Mouse (Mus musculus): ENCODE data around the gene Limk1. TPM values are rescaled to one million over a fixed set of nuclear protein-coding genes. Genes with fewer than 3 reads are reported as not detected.
A peak's percentile ranks its signal among the peaks of the same experiment; 100 is the strongest.

Limk1 gene
- polyA plus RNA-seq, 1 experiment from 2014 or later: 0.99 TPM

DNA sequence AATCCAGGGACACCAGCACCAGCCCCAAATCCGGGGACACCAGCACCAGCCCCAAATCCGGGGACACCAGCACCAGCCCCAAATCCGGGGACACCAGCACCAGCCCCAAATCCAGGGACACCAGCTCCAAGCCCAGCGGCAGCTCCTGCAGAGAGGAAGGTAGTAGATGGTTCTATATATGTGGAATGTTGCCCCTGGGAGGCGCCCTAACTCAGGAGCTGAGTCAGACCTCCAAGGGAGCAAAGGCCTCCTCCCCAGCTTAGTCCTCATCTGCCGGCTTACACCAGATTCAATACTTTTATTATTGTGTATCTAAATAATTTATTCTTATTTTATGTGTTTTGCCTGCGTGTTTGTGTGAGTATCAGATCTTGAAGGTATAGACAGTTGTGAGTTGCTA, 22.7 kb upstream of the Limk1 start:
- no peaks in the 10 kb centered on the region for H3K4me1 ChIP-seq (ENCODE audit: control insufficient read depth, low read depth, low read length)
- H3K4me2 ChIP-seq (ENCODE audit: low read depth, low read length): no peak overlapping the region
- no peaks in the 10 kb centered on the region for H3K9me3 ChIP-seq (replicated peaks; ENCODE audit: control insufficient read depth, low read length)
- ATAC-seq (ENCODE audit: low read depth): no peak
- 47% methylated on average over 7 of the region's 7 CpGs for WGBS (ENCODE audit: insufficient replicate concordance)
- no peaks in the 10 kb centered on the region for H3K36me3 ChIP-seq (ENCODE audit: control insufficient read depth, insufficient read depth)
- H3K27me3 ChIP-seq (ENCODE audit: control insufficient read depth, insufficient read depth, low read depth, low read length): no peaks in the 10 kb centered on the region
- no peak overlapping the region for H3K9ac ChIP-seq (ENCODE audit: low read depth, low read length)
- H3K27ac ChIP-seq (ENCODE audit: low read length): no peak overlapping the region
- H3K4me3 ChIP-seq (ENCODE audit: low read depth, low read length): no peak overlapping the region

DNA sequence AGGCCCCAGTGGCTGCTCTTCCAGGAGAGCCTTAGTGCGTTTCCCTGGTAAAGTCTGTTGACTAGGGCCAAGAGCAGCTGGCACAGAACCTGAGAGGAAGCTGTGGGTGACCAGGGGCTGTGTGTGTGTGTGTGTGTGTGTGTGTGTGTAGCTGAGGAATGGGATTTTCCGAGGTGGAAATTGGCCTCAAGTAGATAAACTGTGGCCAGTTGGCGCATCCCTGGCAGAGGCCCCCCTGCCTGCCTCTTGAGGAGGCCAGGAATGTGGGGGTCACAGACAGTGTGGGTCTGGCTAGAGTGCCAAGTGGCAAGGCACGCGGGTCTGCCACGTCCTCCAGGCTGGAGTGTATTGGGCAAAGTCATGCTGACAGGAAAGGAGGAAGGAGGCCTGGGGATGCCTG, 20.9 kb upstream of the Limk1 start:
- ATAC-seq (ENCODE audit: low read depth): no peak
- H3K36me3 ChIP-seq (ENCODE audit: control insufficient read depth, insufficient read depth): no peaks in the 10 kb centered on the region
- H3K4me1 ChIP-seq (ENCODE audit: control insufficient read depth, low read depth, low read length): no peaks in the 10 kb centered on the region
- H3K4me3 ChIP-seq (ENCODE audit: low read depth, low read length): no peak overlapping the region
- no peak overlapping the region for H3K27ac ChIP-seq (ENCODE audit: low read length)
- H3K4me2 ChIP-seq (ENCODE audit: low read depth, low read length): no peak overlapping the region
- WGBS (ENCODE audit: insufficient replicate concordance): 37% methylated on average over 6 of the region's 6 CpGs
- H3K9me3 ChIP-seq (replicated peaks; ENCODE audit: control insufficient read depth, low read length): no peaks in the 10 kb centered on the region
- H3K9ac ChIP-seq (ENCODE audit: low read depth, low read length): no peak overlapping the region
- no peaks in the 10 kb centered on the region for H3K27me3 ChIP-seq (ENCODE audit: control insufficient read depth, insufficient read depth, low read depth, low read length)

DNA sequence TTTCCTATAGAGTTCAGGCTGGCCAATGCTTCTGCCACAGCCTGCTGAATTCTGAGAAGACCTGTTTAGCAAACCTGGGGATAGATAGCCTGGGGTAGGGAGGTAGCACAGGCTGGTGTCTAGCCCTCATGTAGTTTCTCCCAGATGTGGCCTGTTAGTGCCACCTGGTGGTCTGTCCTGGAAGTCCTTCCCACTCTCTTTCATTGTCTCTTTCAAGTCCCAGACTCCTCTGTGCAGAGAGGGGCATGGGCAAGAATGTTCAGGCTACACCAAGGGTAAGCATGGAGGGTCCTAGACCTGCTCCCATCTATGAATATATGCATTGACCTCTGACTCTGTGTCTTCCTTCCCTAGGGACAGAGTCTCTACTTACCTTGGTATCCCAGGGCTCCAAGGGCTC, 15.8 kb upstream of the Limk1 start:
- Histone ChIP-seq H3K9me3 (replicated peaks; ENCODE audit: control insufficient read depth, low read length) (no peaks in the 10 kb centered on the region), H3K9ac (ENCODE audit: low read depth, low read length) (no peak overlapping the region), H3K4me3 (ENCODE audit: low read depth, low read length) (no peak overlapping the region), H3K4me1 (ENCODE audit: control insufficient read depth, low read depth, low read length) (no peaks in the 10 kb centered on the region), H3K36me3 (ENCODE audit: control insufficient read depth, insufficient read depth) (no peaks in the 10 kb centered on the region), H3K4me2 (ENCODE audit: low read depth, low read length) (no peak overlapping the region), H3K27ac (ENCODE audit: low read length) (no peak overlapping the region), H3K27me3 (ENCODE audit: control insufficient read depth, insufficient read depth, low read depth, low read length) (no peaks in the 10 kb centered on the region)
- peak; percentile 37; the same call in 1 of the 2 replicates for ATAC-seq (ENCODE audit: low read depth)

DNA sequence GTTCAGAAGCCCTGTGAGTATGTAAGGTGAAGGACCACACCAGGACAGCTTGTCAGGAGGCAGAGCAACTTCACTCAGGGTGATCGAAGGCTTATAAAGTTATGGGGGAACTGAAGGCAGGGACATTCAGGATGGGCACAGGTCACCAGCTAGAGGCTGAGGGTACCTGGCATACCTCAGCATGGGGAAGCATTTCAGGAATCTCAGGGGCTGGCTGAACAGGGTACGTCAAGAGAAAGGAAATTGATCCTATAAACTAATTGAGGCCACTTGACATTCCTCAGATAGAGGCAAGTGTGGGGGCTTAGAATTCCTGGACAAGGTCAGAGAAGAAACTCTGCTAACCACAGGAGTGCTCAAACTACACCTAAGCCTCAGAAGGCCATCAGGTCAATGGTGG, 7.1 kb upstream of the Limk1 start:
- Histone ChIP-seq H3K4me1 (ENCODE audit: control insufficient read depth, low read depth, low read length) (no peaks in the 10 kb centered on the region), H3K27me3 (ENCODE audit: control insufficient read depth, insufficient read depth, low read depth, low read length) (no peaks in the 10 kb centered on the region), H3K9me3 (replicated peaks; ENCODE audit: control insufficient read depth, low read length) (no peaks in the 10 kb centered on the region), H3K27ac (ENCODE audit: low read length) (no peak overlapping the region), H3K36me3 (ENCODE audit: control insufficient read depth, insufficient read depth) (no peaks in the 10 kb centered on the region), H3K4me2 (ENCODE audit: low read depth, low read length) (no peak overlapping the region), H3K9ac (ENCODE audit: low read depth, low read length) (no peak overlapping the region), H3K4me3 (ENCODE audit: low read depth, low read length) (no peak overlapping the region)
- ATAC-seq (ENCODE audit: low read depth): no peak
- 54% methylated on average over 2 of the region's 2 CpGs for WGBS (ENCODE audit: insufficient replicate concordance)

DNA sequence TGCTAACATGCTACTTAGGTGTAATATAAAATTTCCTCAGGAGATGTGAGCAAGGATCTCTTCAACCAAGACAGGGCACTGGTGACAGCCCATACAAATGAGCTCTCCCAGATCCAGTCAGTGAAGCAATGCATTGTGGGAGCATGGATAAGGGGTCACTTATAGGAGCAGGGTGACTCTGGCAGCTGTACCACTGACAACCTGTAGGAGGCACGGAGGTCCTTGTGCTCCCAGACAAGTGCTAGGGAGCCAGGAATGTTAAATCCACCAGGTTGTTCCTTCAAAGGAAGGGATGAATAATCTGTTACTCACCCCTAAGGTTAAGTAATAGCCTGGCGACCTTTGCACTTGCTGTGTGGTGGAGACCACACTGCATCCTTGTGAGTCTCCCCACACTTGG, 6.7 kb upstream of the Limk1 start:
- no peak overlapping the region for H3K4me3 ChIP-seq (ENCODE audit: low read depth, low read length)
- H3K27me3 ChIP-seq (ENCODE audit: control insufficient read depth, insufficient read depth, low read depth, low read length): no peaks in the 10 kb centered on the region
- no peak overlapping the region for H3K9ac ChIP-seq (ENCODE audit: low read depth, low read length)
- H3K4me2 ChIP-seq (ENCODE audit: low read depth, low read length): no peak overlapping the region
- H3K27ac ChIP-seq (ENCODE audit: low read length): no peak overlapping the region
- H3K36me3 ChIP-seq (ENCODE audit: control insufficient read depth, insufficient read depth): no peaks in the 10 kb centered on the region
- no peaks in the 10 kb centered on the region for H3K9me3 ChIP-seq (replicated peaks; ENCODE audit: control insufficient read depth, low read length)
- no peak for ATAC-seq (ENCODE audit: low read depth)
- H3K4me1 ChIP-seq (ENCODE audit: control insufficient read depth, low read depth, low read length): no peaks in the 10 kb centered on the region
- WGBS (ENCODE audit: insufficient replicate concordance): 17% methylated on average over 2 of the region's 2 CpGs

DNA sequence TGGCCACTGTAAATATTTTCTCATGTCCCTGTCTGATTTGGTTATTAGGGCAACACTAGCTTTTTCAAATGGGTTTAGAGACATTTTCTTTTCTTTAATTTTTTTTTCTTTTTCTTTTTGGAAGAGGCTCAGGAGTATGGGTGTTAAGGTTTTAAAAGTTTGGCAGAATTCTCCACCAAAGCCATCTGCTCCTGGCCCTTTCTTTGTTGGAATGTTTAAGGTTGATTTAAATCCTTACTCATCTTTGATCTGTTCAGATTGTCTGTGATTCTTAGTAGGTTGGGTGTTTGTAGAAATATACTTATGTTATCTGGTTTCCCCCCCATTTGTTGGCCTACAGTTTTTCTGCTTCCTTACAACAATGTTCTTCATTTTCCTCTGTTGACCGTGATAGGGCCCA, 4.3 kb upstream of the Limk1 start:
- peaks cover 11% of the 10 kb centered on the region for H3K4me1 ChIP-seq (ENCODE audit: control insufficient read depth, low read depth, low read length)
- 57% methylated on average over 1 of the region's 1 CpGs for WGBS (ENCODE audit: insufficient replicate concordance)

DNA sequence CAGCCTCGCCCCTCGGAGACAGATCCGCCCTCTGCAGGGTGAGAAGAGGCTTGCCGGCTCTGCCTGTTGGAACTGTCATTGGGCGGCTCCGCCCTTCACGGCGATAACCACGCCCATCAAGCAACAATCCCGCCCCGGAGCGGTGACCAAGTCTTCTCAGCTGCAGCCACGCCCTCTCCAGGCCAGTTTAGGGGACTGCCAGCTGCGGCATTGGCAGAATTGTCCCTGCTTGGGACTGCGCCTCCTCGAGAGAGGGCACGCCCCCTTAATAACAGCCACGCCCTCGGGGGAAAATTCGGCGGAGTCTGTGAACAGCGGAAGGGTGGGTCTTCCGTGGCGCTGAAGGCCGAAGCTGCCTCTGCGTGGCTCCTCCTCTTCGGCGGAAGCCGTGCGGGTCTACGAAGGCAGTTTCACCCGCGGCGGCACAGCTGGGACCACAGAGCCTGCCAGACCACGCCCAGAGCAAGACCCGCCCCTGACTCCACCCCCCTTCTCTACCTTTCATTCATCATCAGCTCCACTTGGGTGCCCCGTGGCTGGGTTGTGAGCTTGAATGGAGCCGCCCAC, 403 bp upstream of the Limk1 start:
- WGBS (ENCODE audit: insufficient replicate concordance): under 1% methylated on average over 38 of the region's 38 CpGs
- peaks cover 11% of the 10 kb centered on the region for H3K4me1 ChIP-seq (ENCODE audit: control insufficient read depth, low read depth, low read length)
- peak overlapping the region; percentile 97 for H3K4me2 ChIP-seq (ENCODE audit: low read depth, low read length)
- H3K9me3 ChIP-seq (replicated peaks; ENCODE audit: control insufficient read depth, low read length): no peaks in the 10 kb centered on the region
- H3K9ac ChIP-seq (ENCODE audit: low read depth, low read length): peak overlapping the region; percentile 54
- H3K36me3 ChIP-seq (ENCODE audit: control insufficient read depth, insufficient read depth): no peaks in the 10 kb centered on the region
- peak; percentile 94 for ATAC-seq (ENCODE audit: low read depth)
- peak overlapping the region; percentile 70 for H3K4me3 ChIP-seq (ENCODE audit: low read depth, low read length)
- H3K27ac ChIP-seq (ENCODE audit: low read length): peak overlapping the region; percentile 78
- peaks cover 8% of the 10 kb centered on the region for H3K27me3 ChIP-seq (ENCODE audit: control insufficient read depth, insufficient read depth, low read depth, low read length)

More for the DNA sequence above, 4.3 kb upstream of the Limk1 start:
- Histone ChIP-seq H3K9ac (ENCODE audit: low read depth, low read length) (no peak overlapping the region), H3K27ac (ENCODE audit: low read length) (no peak overlapping the region), H3K36me3 (ENCODE audit: control insufficient read depth, insufficient read depth) (no peaks in the 10 kb centered on the region), H3K4me2 (ENCODE audit: low read depth, low read length) (no peak overlapping the region), H3K4me3 (ENCODE audit: low read depth, low read length) (no peak overlapping the region), H3K9me3 (replicated peaks; ENCODE audit: control insufficient read depth, low read length) (no peaks in the 10 kb centered on the region), H3K27me3 (ENCODE audit: control insufficient read depth, insufficient read depth, low read depth, low read length) (no peaks in the 10 kb centered on the region; the same call in 1 of the 2 replicates)
- ATAC-seq (ENCODE audit: low read depth): no peak

DNA sequence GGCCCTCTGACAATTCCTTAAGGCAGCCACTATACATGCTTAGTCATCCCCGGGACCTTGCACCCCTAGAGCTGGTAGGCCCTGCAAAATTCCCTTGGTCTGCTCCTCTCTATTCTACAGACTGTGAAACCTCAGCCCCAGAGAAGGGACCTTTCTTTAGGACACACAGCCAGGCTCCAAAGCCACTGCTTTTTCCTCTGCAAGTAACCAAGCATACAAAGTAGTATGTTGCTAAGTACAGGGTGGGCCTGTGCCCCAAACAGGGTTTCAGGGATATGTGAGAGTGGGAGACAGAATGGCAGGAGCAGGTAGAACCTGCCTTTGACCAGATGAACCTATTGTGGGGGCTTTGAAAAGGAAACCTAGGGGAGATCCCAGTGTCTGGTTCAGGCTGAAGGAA, 1.2 kb downstream of the Limk1 start:
- Histone ChIP-seq H3K4me1 (ENCODE audit: control insufficient read depth, low read depth, low read length) (peaks cover 11% of the 10 kb centered on the region), H3K9me3 (replicated peaks; ENCODE audit: control insufficient read depth, low read length) (no peaks in the 10 kb centered on the region), H3K4me3 (ENCODE audit: low read depth, low read length) (no peak overlapping the region), H3K36me3 (ENCODE audit: control insufficient read depth, insufficient read depth) (no peaks in the 10 kb centered on the region), H3K27me3 (ENCODE audit: control insufficient read depth, insufficient read depth, low read depth, low read length) (peaks cover 8% of the 10 kb centered on the region), H3K27ac (ENCODE audit: low read length) (no peak overlapping the region), H3K9ac (ENCODE audit: low read depth, low read length) (no peak overlapping the region), H3K4me2 (ENCODE audit: low read depth, low read length) (no peak overlapping the region)
- WGBS (ENCODE audit: insufficient replicate concordance): 64% methylated on average over 1 of the region's 1 CpGs
- no peak for ATAC-seq (ENCODE audit: low read depth)

DNA sequence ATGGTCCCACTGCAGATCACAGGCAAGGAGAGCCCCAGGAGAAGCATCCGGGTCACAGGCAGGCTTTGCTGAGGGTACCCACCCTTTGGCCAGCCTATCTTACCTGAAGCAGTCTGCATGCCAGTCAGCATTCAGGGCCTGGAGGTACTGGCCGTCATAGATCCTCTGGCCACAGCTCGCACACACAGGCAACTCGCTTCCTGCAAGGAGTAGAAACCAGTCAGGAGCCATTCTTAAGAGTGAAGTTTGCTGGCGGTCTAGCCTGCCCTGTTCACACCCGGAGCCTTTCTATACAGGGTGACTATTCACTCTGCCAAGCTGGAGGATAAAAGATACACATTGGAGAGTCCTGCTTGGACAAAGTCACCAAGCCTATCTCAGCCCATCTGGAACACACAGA, 1.9 kb downstream of the Limk1 start:
- no peak overlapping the region for H3K9ac ChIP-seq (ENCODE audit: low read depth, low read length)
- no peak overlapping the region for H3K4me2 ChIP-seq (ENCODE audit: low read depth, low read length)
- H3K27ac ChIP-seq (ENCODE audit: low read length): no peak overlapping the region
- H3K4me3 ChIP-seq (ENCODE audit: low read depth, low read length): no peak overlapping the region
- H3K4me1 ChIP-seq (ENCODE audit: control insufficient read depth, low read depth, low read length): peaks cover 11% of the 10 kb centered on the region
- ATAC-seq (ENCODE audit: low read depth): no peak
- 73% methylated on average over 6 of the region's 6 CpGs for WGBS (ENCODE audit: insufficient replicate concordance)
- no peaks in the 10 kb centered on the region for H3K36me3 ChIP-seq (ENCODE audit: control insufficient read depth, insufficient read depth)
- H3K9me3 ChIP-seq (replicated peaks; ENCODE audit: control insufficient read depth, low read length): no peaks in the 10 kb centered on the region
- H3K27me3 ChIP-seq (ENCODE audit: control insufficient read depth, insufficient read depth, low read depth, low read length): peaks cover 8% of the 10 kb centered on the region
